Mouse (Mus musculus): ENCODE measurements around the gene Celf1. TPM values are rescaled to one million over a fixed set of nuclear protein-coding genes. Genes with fewer than 3 reads are reported as not detected.

Gene Celf1
- total and polyA plus RNA-seq, 3 experiments = 29.7 to 69.7 (median 52.8) TPM

DNA sequence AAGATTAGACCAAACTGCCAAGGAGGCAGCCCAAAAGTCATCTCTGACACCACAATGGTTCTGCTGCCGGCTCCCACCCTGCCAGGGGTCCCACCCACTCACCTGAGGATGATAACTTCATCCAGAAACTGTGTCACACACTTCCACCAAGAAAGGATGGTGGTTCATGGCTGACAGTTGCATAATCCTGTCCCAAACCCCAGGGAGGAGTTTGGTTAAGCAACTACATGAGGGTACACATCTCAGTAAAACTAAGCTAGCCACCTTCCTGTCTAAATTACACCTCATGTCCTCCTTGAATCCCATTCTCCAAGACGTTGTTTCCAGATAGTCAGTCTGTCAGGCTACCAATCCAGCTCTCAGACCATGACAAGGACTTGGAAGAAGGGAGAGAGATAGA is 7.9 kb upstream of the Celf1 start:
- dilution Hi-C loops (cut with MboI; ENCODE audit: extremely low pct_ligation_motif_present, extremely low pct_unique_long_range_greater_than_20kb, low sequenced_read_pairs) (no loop called here), in situ Hi-C loops (cut with MboI; ENCODE audit: low pct_ligation_motif_present, low pct_unique_long_range_greater_than_20kb, low sequenced_read_pairs) (no loop called here)
- no peaks in the 10 kb centered on the region for H3K79me2 ChIP-seq (replicated peaks; ENCODE audit: control insufficient read depth, extremely low read depth, insufficient read depth, poor library complexity, severe bottlenecking)
- no peaks in the 10 kb centered on the region for H3K36me3 ChIP-seq (replicated peaks in 1 of 2; ENCODE audit: control insufficient read depth in 1 of 2, insufficient read depth in 1 of 2, low read length in 1 of 2)
- H3K9ac ChIP-seq (ENCODE audit: insufficient read depth, low read depth) = 0 out of 2 replicates have a peak overlapping the region, but pooled peaks have one; percentile 3
- 0 out of 2 replicates have a peak overlapping the region, but pooled peaks have one; percentile 22 for H3K4me2 ChIP-seq (ENCODE audit: insufficient read depth, low read depth, poor library complexity, severe bottlenecking)
- peaks cover 3% of the 10 kb centered on the region for H3K27me3 ChIP-seq (replicated peaks)
- 0 out of 4 replicates have a peak, but pooled peaks cover 0 to 3% of the 10 kb centered on the region in 2 experiments for H3K4me1 ChIP-seq (ENCODE audit: control insufficient read depth in 1 of 2, insufficient read depth in 2 of 2)
- H3K9me3 ChIP-seq (replicated peaks; ENCODE audit: low read length) = no peaks in the 10 kb centered on the region
- DNase-seq (ENCODE audit: extremely low read depth) = no peak
- H3K27ac ChIP-seq (ENCODE audit: insufficient read depth, low read depth) = no peak overlapping the region
- no peak overlapping the region for H3K4me3 ChIP-seq (replicated peaks in 1 of 3; ENCODE audit: low read depth in 2 of 3, low read length in 2 of 3, poor library complexity in 1 of 3)
- no peak for TF ChIP-seq ZNF384 (IDR thresholded peaks at IDR 0.05; ENCODE audit: low read depth, low read length)
- TF ChIP-seq ZC3H11A (IDR thresholded peaks at IDR 0.05; ENCODE audit: low read depth, low read length) = no peak
- TF ChIP-seq JUN (IDR thresholded peaks at IDR 0.05; ENCODE audit: insufficient read depth, low read depth, low read length) = no peak

DNA sequence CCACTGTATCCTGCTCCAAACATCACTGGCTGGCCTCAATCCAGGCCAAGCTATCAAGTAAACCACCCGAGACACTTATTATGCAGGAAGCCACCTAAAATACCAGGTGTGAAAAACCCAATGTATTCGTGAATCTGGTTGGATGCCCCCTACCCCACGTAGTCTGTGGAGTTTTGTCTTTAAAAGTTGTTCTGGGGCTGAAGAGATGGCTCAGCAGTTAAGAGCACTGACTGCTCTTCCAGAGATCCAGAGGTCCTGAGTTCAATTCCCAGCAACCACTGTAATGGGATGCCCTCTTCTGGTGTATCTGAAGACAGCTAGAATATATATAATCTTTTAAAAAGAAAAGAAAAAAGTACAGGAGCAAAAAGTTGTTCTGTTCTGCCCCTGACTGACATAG is 1.8 kb upstream of the Celf1 start:
- Histone ChIP-seq H3K79me2 (replicated peaks; ENCODE audit: control insufficient read depth, extremely low read depth, insufficient read depth, poor library complexity, severe bottlenecking) (peaks cover 30% of the 10 kb centered on the region), H3K4me2 (ENCODE audit: insufficient read depth, low read depth, poor library complexity, severe bottlenecking) (no peak overlapping the region), H3K27ac (ENCODE audit: insufficient read depth, low read depth) (no peak overlapping the region), H3K4me3 (replicated peaks in 1 of 3; ENCODE audit: low read depth in 2 of 3, low read length in 2 of 3, poor library complexity in 1 of 3) (no peak overlapping the region), H3K4me1 (ENCODE audit: control insufficient read depth in 1 of 2, insufficient read depth in 2 of 2) (peaks cover 2 to 21% of the 10 kb centered on the region in 2 experiments), H3K36me3 (replicated peaks in 1 of 2; ENCODE audit: control insufficient read depth in 1 of 2, insufficient read depth in 1 of 2, low read length in 1 of 2) (peaks cover 0 to 5% of the 10 kb centered on the region in 2 experiments), H3K9ac (ENCODE audit: insufficient read depth, low read depth) (no peak overlapping the region), H3K27me3 (replicated peaks) (no peaks in the 10 kb centered on the region), H3K9me3 (replicated peaks; ENCODE audit: low read length) (no peaks in the 10 kb centered on the region)
- dilution Hi-C loops (cut with MboI; ENCODE audit: extremely low pct_ligation_motif_present, extremely low pct_unique_long_range_greater_than_20kb, low sequenced_read_pairs) = no loop called here
- in situ Hi-C loops (cut with MboI; ENCODE audit: low pct_ligation_motif_present, low pct_unique_long_range_greater_than_20kb, low sequenced_read_pairs) = no loop called here
- no peak for DNase-seq (ENCODE audit: extremely low read depth)
- no peak for TF ChIP-seq MAZ (IDR thresholded peaks at IDR 0.05; ENCODE audit: low read depth, low read length)
- peak; percentile 5 for TF ChIP-seq RAD21 (IDR thresholded peaks at IDR 0.05; ENCODE audit: low read depth, low read length)
- TF ChIP-seq TBP (conservative IDR thresholded peaks at IDR 0.05; ENCODE audit: low read depth, low read length) = peak; percentile 85
- peak in 1 of 2 experiments; percentile 22; a peak in 1 of 4 replicates for TF ChIP-seq CTCF (conservative IDR thresholded peaks at IDR 0.05 in 1 of 2, IDR thresholded peaks at IDR 0.05 in 1 of 2; ENCODE audit: low read depth in 2 of 2, low read length in 2 of 2)

DNA sequence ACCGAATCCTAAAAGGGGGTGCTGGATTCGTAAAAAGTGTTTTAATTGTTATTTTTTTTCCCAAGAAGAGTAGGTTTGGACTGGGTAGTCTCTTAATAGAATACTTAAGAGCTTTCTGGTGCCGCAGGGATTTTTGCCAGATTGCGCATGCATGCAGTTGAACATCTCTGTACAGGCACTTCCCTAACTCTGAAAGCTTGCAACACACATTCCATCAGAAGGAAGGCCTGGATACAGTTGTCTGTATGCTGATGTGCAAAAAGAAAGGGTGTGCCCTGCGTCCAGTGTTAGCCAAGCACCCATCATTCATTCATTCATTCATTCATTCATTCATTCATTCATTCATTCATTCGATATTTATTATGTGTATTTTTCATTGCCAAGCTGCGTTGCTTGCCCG is 432 bp upstream of the Celf1 start:
- dilution Hi-C loops (cut with MboI; ENCODE audit: extremely low pct_ligation_motif_present, extremely low pct_unique_long_range_greater_than_20kb, low sequenced_read_pairs) (no loop called here), in situ Hi-C loops (cut with MboI; ENCODE audit: low pct_ligation_motif_present, low pct_unique_long_range_greater_than_20kb, low sequenced_read_pairs) (no loop called here)
- peaks cover 44% of the 10 kb centered on the region for H3K79me2 ChIP-seq (replicated peaks; ENCODE audit: control insufficient read depth, extremely low read depth, insufficient read depth, poor library complexity, severe bottlenecking)
- no peak for DNase-seq (ENCODE audit: extremely low read depth)
- H3K27ac ChIP-seq (ENCODE audit: insufficient read depth, low read depth) = no peak overlapping the region
- H3K4me2 ChIP-seq (ENCODE audit: insufficient read depth, low read depth, poor library complexity, severe bottlenecking) = peak overlapping the region; percentile 67
- peaks cover 3 to 9% of the 10 kb centered on the region in 2 experiments for H3K36me3 ChIP-seq (replicated peaks in 1 of 2; ENCODE audit: control insufficient read depth in 1 of 2, insufficient read depth in 1 of 2, low read length in 1 of 2)
- no peaks in the 10 kb centered on the region for H3K27me3 ChIP-seq (replicated peaks)
- H3K9ac ChIP-seq (ENCODE audit: insufficient read depth, low read depth) = peak overlapping the region; percentile 49; the same call in 1 of the 2 replicates
- peak overlapping the region; percentile 53 to 82 (median 62) for H3K4me3 ChIP-seq (replicated peaks in 1 of 3; ENCODE audit: low read depth in 2 of 3, low read length in 2 of 3, poor library complexity in 1 of 3)
- no peaks in the 10 kb centered on the region for H3K9me3 ChIP-seq (replicated peaks; ENCODE audit: low read length)
- peaks cover 4 to 35% of the 10 kb centered on the region in 2 experiments for H3K4me1 ChIP-seq (ENCODE audit: control insufficient read depth in 1 of 2, insufficient read depth in 2 of 2)
- TF ChIP-seq MXI1 (IDR thresholded peaks at IDR 0.05; ENCODE audit: low read depth, low read length) (no peak), SIN3A (IDR thresholded peaks at IDR 0.05; ENCODE audit: low read length) (peak; percentile 30; the same call in 1 of the 2 replicates), ELF1 (IDR thresholded peaks at IDR 0.05; ENCODE audit: low read depth, low read length) (no peak), RCOR1 (conservative IDR thresholded peaks at IDR 0.05; ENCODE audit: low read depth, low read length) (no peak), MAX (IDR thresholded peaks at IDR 0.05; ENCODE audit: low read length) (0 out of 2 replicates have a peak, but pooled peaks have one; percentile 14)
